Mouse (Mus musculus) mammary gland, adult 2 months (tissue): ENCODE measurements around the gene Ccr8. TPM values are rescaled to one million over a fixed set of nuclear protein-coding genes. Genes with fewer than 3 reads are reported as not detected.

Experiments
- polyA plus RNA-seq: library from polyadenylated mRNA; depleted of rRNA; stranded (reverse); fragments of >200 nt; gene quantifications from 2 replicates; pipeline ENCODE4 v1.2.3, GENCODE M21; 2012; ENCODE audit warnings: low replicate concordance; rRNA removed

Gene Ccr8
- polyA plus RNA-seq = 2.1 and 3.3 TPM in 2 replicates

GRCm38 (mm10) chr9:120091696-120092238, at the start of gene Ccr8:
Ccr8 (plus strand) TSS chr9:120092114.

DNA sequence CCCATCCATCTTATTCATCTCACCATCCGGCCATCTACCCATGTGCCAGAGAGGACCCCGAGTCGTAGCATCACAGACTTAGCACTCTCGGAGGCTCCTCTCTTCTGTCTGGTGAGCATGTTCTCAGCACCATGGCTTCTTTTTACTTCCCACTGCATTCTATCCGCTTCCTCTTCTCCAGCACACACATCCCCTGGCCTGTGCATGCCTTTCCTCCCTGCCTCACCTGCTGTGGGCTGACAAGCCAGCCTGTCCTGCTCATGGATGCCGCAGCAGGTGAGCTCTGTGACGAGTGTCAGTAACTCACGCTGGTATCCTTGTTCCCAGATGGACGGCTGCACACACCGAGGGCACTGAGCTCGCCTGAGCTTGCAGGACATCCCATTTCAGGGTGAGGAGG, 22.1 kb upstream of the Ccr8 start, which contains the start of gene Cx3cr1:
Gene Cx3cr1, minus strand, starts transcription at position 101 of the 400 bp plus-strand sequence.

GRCm38 (mm10) chr9:120110211-120111018, 18.5 kb downstream of the Ccr8 start, which contains the start of gene Slc25a38:
Slc25a38 (plus strand) TSS chr9:120110374.

GRCm38 (mm10) chr9:120127538-120128251, 35.8 kb downstream of the Ccr8 start, which contains the start of gene Rpsa:
Rpsa (plus strand) TSS chr9:120127689.

Other genes starting within 250 kb of the Ccr8 start
- gene Wdr48, start 197.2 kb upstream of the Ccr8 start, polyA plus RNA-seq = 32.9 and 57.8 TPM in 2 replicates
- gene Gorasp1, start 154.5 kb upstream of the Ccr8 start, polyA plus RNA-seq = 19.6 and 20.2 TPM in 2 replicates
- 0.04 TPM in 1 of 2 replicates, not detected in the other for gene Ttc21a, start 154.5 kb upstream of the Ccr8 start, polyA plus RNA-seq
- 33.6 and 79.3 TPM in 2 replicates for gene Csrnp1, start 107.5 kb upstream of the Ccr8 start, polyA plus RNA-seq
- gene Xirp1, start 68.5 kb upstream of the Ccr8 start, polyA plus RNA-seq = 0.10 and 6.6 TPM in 2 replicates
- 6.1 and 7.7 TPM in 2 replicates for gene Cx3cr1, start 22.2 kb upstream of the Ccr8 start, polyA plus RNA-seq
- gene Slc25a38, start 18.3 kb downstream of the Ccr8 start, polyA plus RNA-seq = 34.4 and 38.0 TPM in 2 replicates
- gene Rpsa, start 35.6 kb downstream of the Ccr8 start, polyA plus RNA-seq = 3,365 and 4,378 TPM in 2 replicates
- 0.52 TPM in 1 of 2 replicates, not detected in the other for gene Mobp, start 57.6 kb downstream of the Ccr8 start, polyA plus RNA-seq
- gene Myrip, start 209.4 kb downstream of the Ccr8 start, polyA plus RNA-seq = 1.4 and 1.8 TPM in 2 replicates